Mouse (Mus musculus): ENCODE results near the gene Nxf2. TPM values are rescaled to one million over a fixed set of nuclear protein-coding genes. Genes with fewer than 3 reads are reported as not detected.

Nxf2 gene
- polyA plus RNA-seq, 1 experiment from 2014 or later: 0.45 TPM

Other genes with a start within 250 kb of the Nxf2 start
- 48.2 and 50.0 TPM in 2 replicates for gene Armcx1, start 246.8 kb downstream of the Nxf2 start, polyA plus RNA-seq (2014; fragmentation: Nextera tagmentation; extraction: Ambion mirVana)
- 14.4 and 15.4 TPM in 2 replicates for gene Armcx6, start 213.3 kb downstream of the Nxf2 start, polyA plus RNA-seq (2014; fragmentation: Nextera tagmentation; extraction: Ambion mirVana)
- gene Armcx3, start 208.2 kb downstream of the Nxf2 start, polyA plus RNA-seq (2014; fragmentation: Nextera tagmentation; extraction: Ambion mirVana): 58.7 and 65.9 TPM in 2 replicates
- 84.1 and 87.8 TPM in 2 replicates for gene Armcx2, start 155.5 kb downstream of the Nxf2 start, polyA plus RNA-seq (2014; fragmentation: Nextera tagmentation; extraction: Ambion mirVana)
- 5.3 and 6.7 TPM in 2 replicates for gene Zmat1, start 44.5 kb upstream of the Nxf2 start, polyA plus RNA-seq (2014; fragmentation: Nextera tagmentation; extraction: Ambion mirVana)
- not detected in 2 replicates for gene Gm15023, start 212.9 kb upstream of the Nxf2 start, polyA plus RNA-seq (2014; fragmentation: Nextera tagmentation; extraction: Ambion mirVana)
- gene Tceal6, start 245.9 kb upstream of the Nxf2 start, polyA plus RNA-seq (2014; fragmentation: Nextera tagmentation; extraction: Ambion mirVana): 0.90 and 1.4 TPM in 2 replicates

Data from midbrain, embryonic 11.5 days (tissue).